Mouse (Mus musculus) liver, postnatal 0 days (tissue): Measurements from ENCODE around the gene Vmn1r205.

Source experiments
- CTCF ChIP-seq: sonication (generic); IDR thresholded peaks from 2 replicates; pipeline ENCODE4 v1.5.1; 2016; ENCODE audit warnings: antibody characterized with exemption, low read depth
- EP300 ChIP-seq: IDR thresholded peaks from 2 replicates; pipeline ENCODE4 v1.6.1; 2016; ENCODE audit warnings: antibody characterized with exemption, low read depth, mild to moderate bottlenecking

GRCm38 (mm10) chr13:22592900-22593299 is at the start of gene Vmn1r205:
- no peak for TF ChIP-seq CTCF
- no peak for TF ChIP-seq EP300
